Mouse (Mus musculus) ES-Bruce4 (cell line): Measurements from ENCODE around the gene Ppp1r18. TPM values are rescaled to one million over a fixed set of nuclear protein-coding genes. Genes with fewer than 3 reads are reported as not detected.

Experiments used
- H3K27ac ChIP-seq: 2 replicates; pipeline ENCODE4 v1.5.1; 2012; ENCODE audit warnings: low read length, inconsistent platforms; ENCODE audit not compliant: insufficient read depth
- H3K27me3 ChIP-seq: 2 replicates; pipeline ENCODE4 v1.6.1; 2012; ENCODE audit warnings: mild to moderate bottlenecking, low read length, inconsistent platforms; ENCODE audit not compliant: control insufficient read depth, poor library complexity, insufficient read depth, severe bottlenecking
- H3K36me3 ChIP-seq: 2 replicates; pipeline ENCODE4 v1.6.1; 2012; ENCODE audit warnings: inconsistent platforms, mild to moderate bottlenecking, low read length, moderate library complexity; ENCODE audit not compliant: control insufficient read depth, poor library complexity, insufficient read depth, severe bottlenecking
- H3K4me1 ChIP-seq: one replicate; pipeline ENCODE4 v1.8.1; 2011; ENCODE audit warnings: low read length; ENCODE audit not compliant: control insufficient read depth, insufficient read depth
- H3K4me3 ChIP-seq: 2 replicates; pipeline ENCODE4 v1.5.1; 2011; ENCODE audit warnings: low read depth, mild to moderate bottlenecking, low read length
- H3K9ac ChIP-seq: 2 replicates; pipeline ENCODE4 v1.6.1; 2012; ENCODE audit warnings: low read depth, mild to moderate bottlenecking, inconsistent platforms; ENCODE audit not compliant: poor library complexity, severe bottlenecking
- H3K9me3 ChIP-seq: replicated peaks from 2 replicates; pipeline ENCODE4 v1.6.1; 2012; ENCODE audit warnings: mild to moderate bottlenecking, low read length, inconsistent platforms; ENCODE audit not compliant: control insufficient read depth, poor library complexity, insufficient read depth, severe bottlenecking
- CTCF ChIP-seq: IDR thresholded peaks from one replicate; pipeline ENCODE4 v1.8.1; 2011; ENCODE audit warnings: low read depth, low read length
- EP300 ChIP-seq: IDR thresholded peaks from 2 replicates; pipeline ENCODE4 v1.6.1; 2011; ENCODE audit warnings: low read depth, low read length; ENCODE audit not compliant: insufficient read depth
- POLR2A ChIP-seq: IDR thresholded peaks from one replicate; pipeline ENCODE4 v1.8.1; 2011; ENCODE audit warnings: low read length; ENCODE audit not compliant: insufficient read depth
- polyA plus RNA-seq: library from polyadenylated mRNA; stranded (reverse); fragments of >200 nt; gene quantifications from 2 replicates; pipeline ENCODE4 v1.2.4, GENCODE M21; 2011; ENCODE audit warnings: low read depth; ENCODE audit not compliant: missing spikeins, insufficient read depth, insufficient read length

Gene Ppp1r18
- polyA plus RNA-seq, 1 experiment, result 18.6 TPM

- Histone ChIP-seq H3K27ac (peak overlapping the region; percentile 77), H3K27me3 (no peaks in the 10 kb centered on the region), H3K36me3 (0 out of 2 replicates have a peak, but pooled peaks cover 3% of the 10 kb centered on the region), H3K9ac (0 out of 2 replicates have a peak overlapping the region, but pooled peaks have one; percentile 20), H3K9me3 (no peaks in the 10 kb centered on the region), H3K4me3 (0 out of 2 replicates have a peak overlapping the region, but pooled peaks have one; percentile 31), H3K4me1 (peaks cover 2% of the 10 kb centered on the region)
- TF ChIP-seq EP300 (no peak), CTCF (peak; percentile 42), POLR2A (no peak)
Measured at GRCm38 (mm10) chr17:35870884-35871696, 5.7 kb downstream of the Ppp1r18 start.

GRCm38 (mm10) chr17:35873774-35874519, 8.6 kb downstream of the Ppp1r18 start:
- no peaks in the 10 kb centered on the region for H3K9me3 ChIP-seq
- no peaks in the 10 kb centered on the region for H3K27me3 ChIP-seq
- TF ChIP-seq CTCF (peak; percentile 90), POLR2A (no peak)
- H3K4me3 ChIP-seq, result no peak overlapping the region
- peaks cover 2% of the 10 kb centered on the region for H3K4me1 ChIP-seq
- H3K9ac ChIP-seq, result peak overlapping the region; percentile 2; the same call in 1 of the 2 replicates
- H3K36me3 ChIP-seq, result 0 out of 2 replicates have a peak, but pooled peaks cover 3% of the 10 kb centered on the region
- H3K27ac ChIP-seq, result no peak overlapping the region

- Histone ChIP-seq H3K9ac (no peak overlapping the region), H3K27me3 (no peaks in the 10 kb centered on the region), H3K27ac (no peak overlapping the region), H3K9me3 (no peaks in the 10 kb centered on the region), H3K4me3 (no peak overlapping the region), H3K36me3 (0 out of 2 replicates have a peak, but pooled peaks cover 3% of the 10 kb centered on the region), H3K4me1 (peaks cover 2% of the 10 kb centered on the region)
- TF ChIP-seq POLR2A (no peak), EP300 (no peak), CTCF (no peak)
Measured at GRCm38 (mm10) chr17:35874721-35875120, 9.3 kb downstream of the Ppp1r18 start.

GRCm38 (mm10) chr17:35879245-35880057, 14.1 kb downstream of the Ppp1r18 start, which contains the start of gene Dhx16:
Dhx16 (plus strand) TSS chr17:35879819.
- peak; percentile 78 for TF ChIP-seq CTCF
- TF ChIP-seq POLR2A, result no peak
- 0 out of 2 replicates have a peak, but pooled peaks have one; percentile 62 for TF ChIP-seq EP300
- no peak within 1 kb of the TSS for H3K27ac ChIP-seq
- peak within 1 kb of the TSS; percentile 77 for H3K9ac ChIP-seq
- peaks cover 11% of the 10 kb centered on the region for H3K36me3 ChIP-seq
- H3K4me3 ChIP-seq, result peak within 1 kb of the TSS; percentile 78
- H3K27me3 ChIP-seq, result no peaks in the 10 kb centered on the region
- no peaks in the 10 kb centered on the region for H3K9me3 ChIP-seq
- peaks cover 2% of the 10 kb centered on the region for H3K4me1 ChIP-seq

- Histone ChIP-seq H3K9ac (no peak overlapping the region), H3K9me3 (no peaks in the 10 kb centered on the region), H3K27ac (no peak overlapping the region), H3K4me1 (peaks cover 2% of the 10 kb centered on the region), H3K36me3 (peaks cover 16% of the 10 kb centered on the region), H3K27me3 (no peaks in the 10 kb centered on the region), H3K4me3 (no peak overlapping the region)
- TF ChIP-seq POLR2A (no peak), CTCF (no peak)
Measured at GRCm38 (mm10) chr17:35882924-35883323, 17.5 kb downstream of the Ppp1r18 start.
